Mouse (Mus musculus): ENCODE measurements around the gene Zfp36l1. TPM values are rescaled to one million over a fixed set of nuclear protein-coding genes. Genes with fewer than 3 reads are reported as not detected.

Gene Zfp36l1
- polyA plus RNA-seq (2012; rRNA removed): 80.2 and 81.0 TPM in 2 replicates

- DNase-seq (ENCODE audit: low read depth): peak; percentile 97
- TF ChIP-seq CTCF (IDR thresholded peaks at IDR 0.05; ENCODE audit: borderline replicate concordance, extremely low read depth, insufficient read depth, insufficient read length) (no peak), POLR2A (IDR thresholded peaks at IDR 0.05; ENCODE audit: borderline replicate concordance, extremely low read depth, insufficient read depth, insufficient read length, poor library complexity, severe bottlenecking) (peak; percentile 93)
Measured at GRCm38 (mm10) chr12:80112852-80113551, at the start of gene Zfp36l1. TSS of gene Zfp36l1 (minus strand) at chr12:80113013.

- DNase-seq (ENCODE audit: low read depth): no peak
- no peak for TF ChIP-seq POLR2A (IDR thresholded peaks at IDR 0.05; ENCODE audit: borderline replicate concordance, extremely low read depth, insufficient read depth, insufficient read length, poor library complexity, severe bottlenecking)
- TF ChIP-seq CTCF (IDR thresholded peaks at IDR 0.05; ENCODE audit: borderline replicate concordance, extremely low read depth, insufficient read depth, insufficient read length): peak; percentile 11; the same call in 1 of the 2 replicates
Measured at GRCm38 (mm10) chr12:80162448-80162847, 49.6 kb upstream of the Zfp36l1 start.

GRCm38 (mm10) chr12:80157675-80158074, 44.9 kb upstream of the Zfp36l1 start:
- peak; percentile 67 for DNase-seq (ENCODE audit: low read depth)
- TF ChIP-seq POLR2A (IDR thresholded peaks at IDR 0.05; ENCODE audit: borderline replicate concordance, extremely low read depth, insufficient read depth, insufficient read length, poor library complexity, severe bottlenecking): no peak
- TF ChIP-seq CTCF (IDR thresholded peaks at IDR 0.05; ENCODE audit: borderline replicate concordance, extremely low read depth, insufficient read depth, insufficient read length): 0 out of 2 replicates have a peak, but pooled peaks have one; percentile 30

- TF ChIP-seq POLR2A (IDR thresholded peaks at IDR 0.05; ENCODE audit: borderline replicate concordance, extremely low read depth, insufficient read depth, insufficient read length, poor library complexity, severe bottlenecking): no peak
- peak; percentile 69; the same call in 1 of the 2 replicates for TF ChIP-seq CTCF (IDR thresholded peaks at IDR 0.05; ENCODE audit: borderline replicate concordance, extremely low read depth, insufficient read depth, insufficient read length)
- DNase-seq (ENCODE audit: low read depth): peak; percentile 72
Measured at GRCm38 (mm10) chr12:80153687-80154326, 41.0 kb upstream of the Zfp36l1 start.

- no peak for DNase-seq (ENCODE audit: low read depth)
- no peak for TF ChIP-seq CTCF (IDR thresholded peaks at IDR 0.05; ENCODE audit: borderline replicate concordance, extremely low read depth, insufficient read depth, insufficient read length)
Measured at GRCm38 (mm10) chr12:80153078-80153477, 40.3 kb upstream of the Zfp36l1 start.

- TF ChIP-seq POLR2A (IDR thresholded peaks at IDR 0.05; ENCODE audit: borderline replicate concordance, extremely low read depth, insufficient read depth, insufficient read length, poor library complexity, severe bottlenecking): no peak
- TF ChIP-seq CTCF (IDR thresholded peaks at IDR 0.05; ENCODE audit: borderline replicate concordance, extremely low read depth, insufficient read depth, insufficient read length): peak; percentile 26; the same call in 1 of the 2 replicates
- no peak for DNase-seq (ENCODE audit: low read depth)
Measured at GRCm38 (mm10) chr12:80151821-80152220, 39.0 kb upstream of the Zfp36l1 start.

- TF ChIP-seq CTCF (IDR thresholded peaks at IDR 0.05; ENCODE audit: borderline replicate concordance, extremely low read depth, insufficient read depth, insufficient read length): no peak
- TF ChIP-seq POLR2A (IDR thresholded peaks at IDR 0.05; ENCODE audit: borderline replicate concordance, extremely low read depth, insufficient read depth, insufficient read length, poor library complexity, severe bottlenecking): no peak
- peak; percentile 24 for DNase-seq (ENCODE audit: low read depth)
Measured at GRCm38 (mm10) chr12:80150624-80151023, 37.8 kb upstream of the Zfp36l1 start.

- DNase-seq (ENCODE audit: low read depth): no peak
- TF ChIP-seq POLR2A (IDR thresholded peaks at IDR 0.05; ENCODE audit: borderline replicate concordance, extremely low read depth, insufficient read depth, insufficient read length, poor library complexity, severe bottlenecking) (no peak), CTCF (IDR thresholded peaks at IDR 0.05; ENCODE audit: borderline replicate concordance, extremely low read depth, insufficient read depth, insufficient read length) (no peak)
Measured at GRCm38 (mm10) chr12:80147563-80148214, 34.9 kb upstream of the Zfp36l1 start.

GRCm38 (mm10) chr12:80146227-80147223, 33.7 kb upstream of the Zfp36l1 start:
- peak; percentile 83 for DNase-seq (ENCODE audit: low read depth)
- TF ChIP-seq CTCF (IDR thresholded peaks at IDR 0.05; ENCODE audit: borderline replicate concordance, extremely low read depth, insufficient read depth, insufficient read length) (peak; percentile 83), POLR2A (IDR thresholded peaks at IDR 0.05; ENCODE audit: borderline replicate concordance, extremely low read depth, insufficient read depth, insufficient read length, poor library complexity, severe bottlenecking) (no peak)

- TF ChIP-seq CTCF (IDR thresholded peaks at IDR 0.05; ENCODE audit: borderline replicate concordance, extremely low read depth, insufficient read depth, insufficient read length) (no peak), POLR2A (IDR thresholded peaks at IDR 0.05; ENCODE audit: borderline replicate concordance, extremely low read depth, insufficient read depth, insufficient read length, poor library complexity, severe bottlenecking) (no peak)
- DNase-seq (ENCODE audit: low read depth): peak; percentile 83
Measured at GRCm38 (mm10) chr12:80145365-80145764, 32.6 kb upstream of the Zfp36l1 start.
